Mouse (Mus musculus): ENCODE results near the gene Rbms3.

Gene Rbms3

GRCm38 (mm10) chr9:117629771-117630170 is at the start of gene Rbms3:
Gene Rbms3 (minus strand): TSS chr9:117629913.
- no peak for DNase-seq (ENCODE audit: low spot score in 2 of 2)

GRCm38 (mm10) chr9:117673311-117673710 is 43.6 kb upstream of the Rbms3 start:
- DNase-seq (ENCODE audit: low spot score in 2 of 2), result no peak

GRCm38 (mm10) chr9:117654626-117655025 is 24.9 kb upstream of the Rbms3 start:
- DNase-seq (ENCODE audit: low spot score in 2 of 2), result no peak

- no peak for DNase-seq (ENCODE audit: low spot score in 2 of 2)
Measured at GRCm38 (mm10) chr9:117653641-117654040, 23.9 kb upstream of the Rbms3 start.

- no peak for DNase-seq (ENCODE audit: low spot score in 2 of 2)
Measured at GRCm38 (mm10) chr9:117646131-117646530, 16.4 kb upstream of the Rbms3 start.

GRCm38 (mm10) chr9:117641090-117641782 is 11.5 kb upstream of the Rbms3 start:
- DNase-seq (ENCODE audit: low spot score in 2 of 2), result no peak

- DNase-seq (ENCODE audit: low spot score in 2 of 2), result no peak
Measured at GRCm38 (mm10) chr9:117638623-117639185, 9.0 kb upstream of the Rbms3 start.

- no peak for DNase-seq (ENCODE audit: low spot score in 2 of 2)
Measured at GRCm38 (mm10) chr9:117636492-117636891, 6.8 kb upstream of the Rbms3 start.

- DNase-seq (ENCODE audit: low spot score in 2 of 2), result no peak
Measured at GRCm38 (mm10) chr9:117627173-117627572, 2.5 kb downstream of the Rbms3 start.

- no peak for DNase-seq (ENCODE audit: low spot score in 2 of 2)
Measured at GRCm38 (mm10) chr9:117600781-117601180, 28.9 kb downstream of the Rbms3 start.

GRCm38 (mm10) chr9:117599341-117599740 is 30.4 kb downstream of the Rbms3 start:
- no peak for DNase-seq (ENCODE audit: low spot score in 2 of 2)

GRCm38 (mm10) chr9:117596162-117596561 is 33.6 kb downstream of the Rbms3 start:
- no peak for DNase-seq (ENCODE audit: low spot score in 2 of 2)

- no peak for DNase-seq (ENCODE audit: low spot score in 2 of 2)
Measured at GRCm38 (mm10) chr9:117585345-117585744, 44.4 kb downstream of the Rbms3 start.

- DNase-seq (ENCODE audit: low spot score in 2 of 2), result no peak
Measured at GRCm38 (mm10) chr9:117583638-117584037, 46.1 kb downstream of the Rbms3 start.

- no peak for DNase-seq (ENCODE audit: low spot score in 2 of 2)
Measured at GRCm38 (mm10) chr9:117582591-117582990, 47.1 kb downstream of the Rbms3 start.

GRCm38 (mm10) chr9:117571186-117571855 is 58.4 kb downstream of the Rbms3 start:
- DNase-seq (ENCODE audit: low spot score in 2 of 2), result no peak

GRCm38 (mm10) chr9:117570240-117570821 is 59.4 kb downstream of the Rbms3 start:
- no peak for DNase-seq (ENCODE audit: low spot score in 2 of 2)

GRCm38 (mm10) chr9:117566293-117566692 is 63.4 kb downstream of the Rbms3 start:
- no peak for DNase-seq (ENCODE audit: low spot score in 2 of 2)

- DNase-seq (ENCODE audit: low spot score in 2 of 2), result no peak
Measured at GRCm38 (mm10) chr9:117558562-117558961, 71.2 kb downstream of the Rbms3 start.

GRCm38 (mm10) chr9:117554356-117554755 is 75.4 kb downstream of the Rbms3 start:
- no peak for DNase-seq (ENCODE audit: low spot score in 2 of 2)

- DNase-seq (ENCODE audit: low spot score in 2 of 2), result no peak
Measured at GRCm38 (mm10) chr9:117529281-117529680, 100.4 kb downstream of the Rbms3 start.

GRCm38 (mm10) chr9:117508941-117509340 is 120.8 kb downstream of the Rbms3 start:
- DNase-seq (ENCODE audit: low spot score in 2 of 2), result no peak

GRCm38 (mm10) chr9:117491866-117492265 is 137.8 kb downstream of the Rbms3 start:
- no peak for DNase-seq (ENCODE audit: low spot score in 2 of 2)
